Mouse (Mus musculus) embryonic facial prominence, embryonic 15.5 days (tissue): Measurements from ENCODE around the gene Ensa. TPM values are rescaled to one million over a fixed set of nuclear protein-coding genes. Genes with fewer than 3 reads are reported as not detected.

Source experiments
- polyA plus RNA-seq: library from polyadenylated mRNA; unstranded; fragments of >200 nt; fragmentation: Nextera tagmentation; extraction: Ambion mirVana; gene quantifications from 2 replicates; pipeline ENCODE4 v1.2.1, GENCODE M21; 2015

The Ensa gene
- polyA plus RNA-seq, 1 experiment from 2014 or later, result 77.9 TPM

Other genes starting within 250 kb of the Ensa start
- 0.24 TPM in 1 of 2 replicates, not detected in the other for gene 4930558C23Rik, start 222.2 kb upstream of the Ensa start, polyA plus RNA-seq
- gene Arnt, start 190.6 kb upstream of the Ensa start, polyA plus RNA-seq, result 49.9 and 50.2 TPM in 2 replicates
- gene Ctsk, start 125.7 kb upstream of the Ensa start, polyA plus RNA-seq, result 122 and 138 TPM in 2 replicates
- 22.1 and 22.2 TPM in 2 replicates for gene Ctss, start 98.2 kb upstream of the Ensa start, polyA plus RNA-seq
- gene Hormad1, start 65.3 kb upstream of the Ensa start, polyA plus RNA-seq, result not detected in 2 replicates
- gene Golph3l, start 36.1 kb upstream of the Ensa start, polyA plus RNA-seq, result 26.3 and 26.9 TPM in 2 replicates
- 51.8 and 55.4 TPM in 2 replicates for gene Mcl1, start 33.8 kb downstream of the Ensa start, polyA plus RNA-seq
- gene Adamtsl4, start 62.9 kb downstream of the Ensa start, polyA plus RNA-seq, result 3.8 and 4.2 TPM in 2 replicates
- 27.8 and 29.9 TPM in 2 replicates for gene Ecm1, start 114.6 kb downstream of the Ensa start, polyA plus RNA-seq
- gene Tars2, start 135.2 kb downstream of the Ensa start, polyA plus RNA-seq, result 39.4 and 45.8 TPM in 2 replicates
- 20.8 and 22.8 TPM in 2 replicates for gene Rprd2, start 193.9 kb downstream of the Ensa start, polyA plus RNA-seq
- gene Prpf3, start 230.9 kb downstream of the Ensa start, polyA plus RNA-seq, result 47.9 and 48.5 TPM in 2 replicates
- gene Mrps21, start 246.5 kb downstream of the Ensa start, polyA plus RNA-seq, result 297 and 310 TPM in 2 replicates